Mouse (Mus musculus): ENCODE results near the gene Aldh3b2. TPM values are rescaled to one million over a fixed set of nuclear protein-coding genes. Genes with fewer than 3 reads are reported as not detected.
A peak's percentile ranks its signal among the peaks of the same experiment; 100 is the strongest.

Gene Aldh3b2
- polyA plus RNA-seq, 1 experiment from 2014 or later = 2.6 TPM

DNA sequence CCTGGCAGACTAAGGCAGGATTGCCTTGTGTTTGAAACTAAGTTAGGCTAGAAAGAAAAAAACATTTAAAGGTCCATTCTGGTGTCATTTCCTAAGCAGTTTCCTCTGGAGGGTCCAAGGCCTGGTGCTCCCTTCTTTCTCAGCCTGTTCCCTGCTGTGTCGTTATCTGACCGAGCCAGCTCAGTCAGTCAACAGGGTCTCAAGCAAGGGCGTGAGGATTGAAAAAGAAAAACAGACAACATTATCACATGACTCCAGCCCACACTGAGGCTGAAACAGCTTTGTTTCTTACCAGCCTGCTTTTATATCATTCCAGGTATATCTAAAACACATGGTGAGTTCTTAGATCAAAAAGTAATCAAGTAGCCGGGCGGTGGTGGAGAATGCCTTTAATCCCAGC is 43.5 kb downstream of the Aldh3b2 start:
- Histone ChIP-seq H3K4me3 (ENCODE audit: low read depth, low read length) (no peak overlapping the region), H3K9ac (ENCODE audit: low read length) (no peak overlapping the region; the same call in 1 of the 2 replicates), H3K4me1 (ENCODE audit: control insufficient read depth, insufficient read depth, low read length) (0 out of 2 replicates have a peak, but pooled peaks cover 3% of the 10 kb centered on the region), H3K27me3 (ENCODE audit: control insufficient read depth, insufficient read depth, low read length) (no peaks in the 10 kb centered on the region), H3K36me3 (ENCODE audit: control insufficient read depth, insufficient read depth, low read length) (no peaks in the 10 kb centered on the region), H3K27ac (replicated peaks; ENCODE audit: low read depth, low read length) (no peak overlapping the region), H3K9me3 (ENCODE audit: control insufficient read depth, low read length) (no peaks in the 10 kb centered on the region), H3K4me2 (ENCODE audit: low read depth, severe bottlenecking) (no peak overlapping the region)
- DNase-seq (ENCODE audit: low spot score) (no peak), ATAC-seq (ENCODE audit: insufficient number of reproducible peaks, low FRiP score, low TSS enrichment, low read depth) (no peak)
- 59% methylated on average over 5 of the region's 5 CpGs for WGBS

DNA sequence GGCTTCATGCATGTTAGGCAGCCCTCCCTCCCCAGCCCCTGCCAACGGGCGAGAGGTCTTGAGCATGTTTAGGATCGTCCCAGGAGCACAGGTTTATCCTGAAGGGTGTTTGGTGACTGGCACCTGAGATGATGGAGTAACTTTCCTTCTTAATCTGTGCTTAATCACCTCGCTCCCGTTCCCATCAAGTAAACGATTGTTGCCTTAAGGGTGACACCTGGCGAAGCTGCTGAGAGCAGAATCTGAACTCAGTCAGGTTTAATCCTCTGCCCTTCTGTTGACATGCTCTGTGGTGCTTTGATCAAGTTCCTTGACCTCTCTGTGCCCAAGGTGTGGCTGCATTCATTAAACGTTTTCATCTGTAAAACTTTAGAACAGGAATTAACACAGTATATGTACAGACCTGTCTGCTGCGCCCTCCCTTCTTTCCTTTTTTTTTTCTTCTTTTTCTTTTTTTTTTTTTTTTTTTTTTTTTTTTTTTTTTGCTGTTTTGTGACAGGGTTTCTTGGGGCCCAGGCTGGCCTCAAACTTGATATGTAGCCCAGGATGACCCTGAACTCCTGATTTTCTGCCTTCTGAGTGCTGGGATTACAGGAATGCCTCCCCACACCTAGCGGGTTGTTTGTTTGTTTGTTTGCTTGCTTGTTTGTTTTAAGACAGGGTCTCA is 45.9 kb downstream of the Aldh3b2 start:
- Histone ChIP-seq H3K4me1 (ENCODE audit: control insufficient read depth, insufficient read depth, low read length) (no peaks in the 10 kb centered on the region), H3K27ac (replicated peaks; ENCODE audit: low read depth, low read length) (no peak overlapping the region), H3K9me3 (ENCODE audit: control insufficient read depth, low read length) (no peaks in the 10 kb centered on the region), H3K4me2 (ENCODE audit: low read depth, severe bottlenecking) (no peak overlapping the region), H3K4me3 (ENCODE audit: low read depth, low read length) (no peak overlapping the region), H3K36me3 (ENCODE audit: control insufficient read depth, insufficient read depth, low read length) (no peaks in the 10 kb centered on the region), H3K27me3 (ENCODE audit: control insufficient read depth, insufficient read depth, low read length) (no peaks in the 10 kb centered on the region), H3K9ac (ENCODE audit: low read length) (no peak overlapping the region)
- DNase-seq (ENCODE audit: low spot score) (no peak), ATAC-seq (ENCODE audit: insufficient number of reproducible peaks, low FRiP score, low TSS enrichment, low read depth) (no peak)
- 56% methylated on average over 10 of the region's 10 CpGs for WGBS

DNA sequence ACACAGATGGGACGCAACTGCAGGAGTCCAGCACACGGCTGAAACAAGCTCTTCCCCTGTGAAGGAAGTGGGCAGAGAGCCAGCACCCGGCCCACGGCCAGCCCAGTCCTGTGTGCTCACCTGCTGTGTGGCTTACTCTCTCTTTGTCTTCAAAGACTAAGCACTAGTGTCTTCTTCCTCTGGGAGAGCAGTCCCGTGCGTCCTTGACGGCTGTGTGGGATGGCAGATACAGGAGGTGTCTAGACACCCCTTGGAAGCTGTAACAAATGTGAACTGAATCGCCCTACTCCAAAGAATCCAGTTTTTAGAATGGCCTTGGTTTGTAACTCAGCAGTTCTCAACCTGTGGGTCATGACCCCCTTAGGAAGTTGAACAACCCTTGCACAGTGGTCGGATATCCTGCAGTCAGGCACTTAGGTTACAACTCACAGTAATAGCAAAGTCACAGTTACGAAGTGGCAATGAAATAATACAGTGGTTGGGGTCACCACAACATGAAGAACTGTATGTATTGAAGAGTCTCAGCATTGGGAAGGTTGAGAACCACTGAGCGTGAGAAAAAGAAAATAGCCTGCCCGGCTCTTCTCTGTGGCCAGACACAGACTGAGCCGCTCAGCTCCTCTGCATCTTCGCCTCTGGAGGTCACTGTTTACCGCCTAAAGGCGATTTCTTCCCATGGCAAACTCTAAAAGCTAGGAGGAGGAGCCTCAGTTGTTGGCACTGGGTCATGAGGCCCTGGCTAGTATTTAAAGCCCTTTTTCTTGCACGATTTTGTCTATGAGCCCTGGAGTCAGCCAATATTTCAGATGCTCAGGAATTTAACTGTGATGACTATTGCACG is 46.8 kb downstream of the Aldh3b2 start:
- no peaks in the 10 kb centered on the region for H3K4me1 ChIP-seq (ENCODE audit: control insufficient read depth, insufficient read depth, low read length)
- H3K9me3 ChIP-seq (ENCODE audit: control insufficient read depth, low read length) = no peaks in the 10 kb centered on the region
- no peaks in the 10 kb centered on the region for H3K27me3 ChIP-seq (ENCODE audit: control insufficient read depth, insufficient read depth, low read length)
- no peak overlapping the region for H3K27ac ChIP-seq (replicated peaks; ENCODE audit: low read depth, low read length)
- WGBS = 41% methylated on average over 18 of the region's 18 CpGs
- peak; percentile 75 for DNase-seq (ENCODE audit: low spot score)
- no peak overlapping the region for H3K4me3 ChIP-seq (ENCODE audit: low read depth, low read length)
- no peaks in the 10 kb centered on the region for H3K36me3 ChIP-seq (ENCODE audit: control insufficient read depth, insufficient read depth, low read length)
- ATAC-seq (ENCODE audit: insufficient number of reproducible peaks, low FRiP score, low TSS enrichment, low read depth) = 0 out of 2 replicates have a peak, but pooled peaks have one; percentile 17
- no peak overlapping the region for H3K4me2 ChIP-seq (ENCODE audit: low read depth, severe bottlenecking)
- H3K9ac ChIP-seq (ENCODE audit: low read length) = no peak overlapping the region

DNA sequence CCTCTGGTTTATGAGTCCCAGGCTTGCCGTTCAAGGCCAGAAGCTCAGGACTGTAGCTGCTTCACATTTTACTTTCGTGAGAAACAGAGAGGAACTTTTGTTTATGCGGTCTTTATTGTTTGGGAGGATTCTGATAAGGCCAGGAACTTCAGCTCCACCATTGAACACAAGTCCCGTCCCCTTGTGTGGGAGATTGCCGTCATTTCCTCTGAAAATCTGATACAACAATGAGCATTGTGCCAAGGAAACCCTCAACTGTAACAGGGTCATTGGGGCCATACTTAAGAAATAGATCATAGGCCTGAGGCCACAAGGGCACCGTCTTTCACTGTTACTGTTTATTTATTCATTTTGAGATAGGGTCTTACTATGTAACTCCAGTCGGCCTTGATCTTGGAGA is 51.1 kb downstream of the Aldh3b2 start:
- 78% methylated on average over 7 of the region's 7 CpGs for WGBS
- Histone ChIP-seq H3K27me3 (ENCODE audit: control insufficient read depth, insufficient read depth, low read length) (no peaks in the 10 kb centered on the region), H3K36me3 (ENCODE audit: control insufficient read depth, insufficient read depth, low read length) (no peaks in the 10 kb centered on the region), H3K9me3 (ENCODE audit: control insufficient read depth, low read length) (peaks cover 3% of the 10 kb centered on the region; the same call in 1 of the 2 replicates), H3K4me2 (ENCODE audit: low read depth, severe bottlenecking) (no peak overlapping the region), H3K4me3 (ENCODE audit: low read depth, low read length) (no peak overlapping the region), H3K27ac (replicated peaks; ENCODE audit: low read depth, low read length) (no peak overlapping the region), H3K4me1 (ENCODE audit: control insufficient read depth, insufficient read depth, low read length) (no peaks in the 10 kb centered on the region), H3K9ac (ENCODE audit: low read length) (no peak overlapping the region)
- DNase-seq (ENCODE audit: low spot score) (no peak), ATAC-seq (ENCODE audit: insufficient number of reproducible peaks, low FRiP score, low TSS enrichment, low read depth) (no peak)

DNA sequence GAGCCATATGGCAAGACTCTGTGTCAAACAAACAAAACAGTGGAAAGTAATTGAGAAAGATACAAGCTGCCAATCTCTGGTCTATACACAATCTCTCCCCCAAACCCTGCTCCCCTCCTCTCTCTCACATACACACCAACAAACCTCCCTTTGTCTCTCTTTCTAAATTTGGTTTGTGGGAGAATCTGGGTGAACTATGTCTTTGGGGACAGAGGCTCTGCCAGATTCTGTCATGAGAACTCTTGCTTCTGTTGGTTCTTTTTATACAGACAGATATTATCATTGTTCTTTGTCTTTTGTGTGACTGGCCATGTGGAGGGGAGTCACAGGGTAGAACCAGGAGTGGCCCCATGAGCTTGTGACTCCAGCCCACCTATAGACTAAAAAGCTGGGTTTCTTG is 55.4 kb downstream of the Aldh3b2 start:
- Histone ChIP-seq H3K9me3 (ENCODE audit: control insufficient read depth, low read length) (peaks cover 3% of the 10 kb centered on the region; the same call in 1 of the 2 replicates), H3K4me1 (ENCODE audit: control insufficient read depth, insufficient read depth, low read length) (no peaks in the 10 kb centered on the region), H3K4me3 (ENCODE audit: low read depth, low read length) (no peak overlapping the region), H3K4me2 (ENCODE audit: low read depth, severe bottlenecking) (no peak overlapping the region), H3K9ac (ENCODE audit: low read length) (no peak overlapping the region), H3K27me3 (ENCODE audit: control insufficient read depth, insufficient read depth, low read length) (no peaks in the 10 kb centered on the region), H3K27ac (replicated peaks; ENCODE audit: low read depth, low read length) (no peak overlapping the region), H3K36me3 (ENCODE audit: control insufficient read depth, insufficient read depth, low read length) (no peaks in the 10 kb centered on the region)
- ATAC-seq (ENCODE audit: insufficient number of reproducible peaks, low FRiP score, low TSS enrichment, low read depth) (no peak), DNase-seq (ENCODE audit: low spot score) (no peak)

Other genes with a start within 250 kb of the Aldh3b2 start
- 25.3 and 30.6 TPM in 2 replicates for gene Kmt5b, start 204.9 kb upstream of the Aldh3b2 start, polyA plus RNA-seq (2014; fragmentation: Nextera tagmentation; extraction: Ambion mirVana)
- gene Chka, start 120.6 kb upstream of the Aldh3b2 start, polyA plus RNA-seq (2014; fragmentation: Nextera tagmentation; extraction: Ambion mirVana) = 47.3 and 47.7 TPM in 2 replicates
- 27.3 and 28.8 TPM in 2 replicates for gene Tcirg1, start 65.2 kb upstream of the Aldh3b2 start, polyA plus RNA-seq (2014; fragmentation: Nextera tagmentation; extraction: Ambion mirVana)
- 259 and 263 TPM in 2 replicates for gene Ndufs8, start 59.6 kb upstream of the Aldh3b2 start, polyA plus RNA-seq (2014; fragmentation: Nextera tagmentation; extraction: Ambion mirVana)
- 0.47 and 0.67 TPM in 2 replicates for gene Aldh3b1, start 42.5 kb upstream of the Aldh3b2 start, polyA plus RNA-seq (2014; fragmentation: Nextera tagmentation; extraction: Ambion mirVana)
- 6.0 and 7.1 TPM in 2 replicates for gene Unc93b1, start 37.1 kb upstream of the Aldh3b2 start, polyA plus RNA-seq (2014; fragmentation: Nextera tagmentation; extraction: Ambion mirVana)
- gene Aldh3b3, start 13.7 kb upstream of the Aldh3b2 start, polyA plus RNA-seq (2014; fragmentation: Nextera tagmentation; extraction: Ambion mirVana) = not detected in 2 replicates
- 3.3 and 4.3 TPM in 2 replicates for gene Acy3, start 14.2 kb downstream of the Aldh3b2 start, polyA plus RNA-seq (2014; fragmentation: Nextera tagmentation; extraction: Ambion mirVana)
- gene Tbx10, start 20.4 kb downstream of the Aldh3b2 start, polyA plus RNA-seq (2014; fragmentation: Nextera tagmentation; extraction: Ambion mirVana) = 0.08 TPM in 1 of 2 replicates, not detected in the other
- 29.7 and 32.6 TPM in 2 replicates for gene Nudt8, start 28.3 kb downstream of the Aldh3b2 start, polyA plus RNA-seq (2014; fragmentation: Nextera tagmentation; extraction: Ambion mirVana)
- gene Gm49405, start 28.3 kb downstream of the Aldh3b2 start, polyA plus RNA-seq (2014; fragmentation: Nextera tagmentation; extraction: Ambion mirVana) = 2.5 TPM in 2 replicates
- gene Doc2g, start 31.0 kb downstream of the Aldh3b2 start, polyA plus RNA-seq (2014; fragmentation: Nextera tagmentation; extraction: Ambion mirVana) = 4.1 TPM in 2 replicates
- 198 and 208 TPM in 2 replicates for gene Ndufv1, start 40.5 kb downstream of the Aldh3b2 start, polyA plus RNA-seq (2014; fragmentation: Nextera tagmentation; extraction: Ambion mirVana)
- 437 and 462 TPM in 2 replicates for gene Gstp1, start 65.7 kb downstream of the Aldh3b2 start, polyA plus RNA-seq (2014; fragmentation: Nextera tagmentation; extraction: Ambion mirVana)
- 1.1 TPM in 2 replicates for gene Gstp2, start 73.7 kb downstream of the Aldh3b2 start, polyA plus RNA-seq (2014; fragmentation: Nextera tagmentation; extraction: Ambion mirVana)
- 0.23 TPM in 1 of 2 replicates, not detected in the other for gene Gstp3, start 87.2 kb downstream of the Aldh3b2 start, polyA plus RNA-seq (2014; fragmentation: Nextera tagmentation; extraction: Ambion mirVana)
- not detected in 2 replicates for gene Cabp2, start 109.2 kb downstream of the Aldh3b2 start, polyA plus RNA-seq (2014; fragmentation: Nextera tagmentation; extraction: Ambion mirVana)
- gene Cdk2ap2, start 124.9 kb downstream of the Aldh3b2 start, polyA plus RNA-seq (2014; fragmentation: Nextera tagmentation; extraction: Ambion mirVana) = 77.5 and 81.6 TPM in 2 replicates
- gene Pitpnm1, start 127.7 kb downstream of the Aldh3b2 start, polyA plus RNA-seq (2014; fragmentation: Nextera tagmentation; extraction: Ambion mirVana) = 4.8 and 5.8 TPM in 2 replicates
- gene Aip, start 153.5 kb downstream of the Aldh3b2 start, polyA plus RNA-seq (2014; fragmentation: Nextera tagmentation; extraction: Ambion mirVana) = 91.2 and 93.7 TPM in 2 replicates
- not detected in 2 replicates for gene Gpr152, start 167.5 kb downstream of the Aldh3b2 start, polyA plus RNA-seq (2014; fragmentation: Nextera tagmentation; extraction: Ambion mirVana)
- gene Cabp4, start 171.7 kb downstream of the Aldh3b2 start, polyA plus RNA-seq (2014; fragmentation: Nextera tagmentation; extraction: Ambion mirVana) = not detected in 2 replicates
- gene Coro1b, start 176.3 kb downstream of the Aldh3b2 start, polyA plus RNA-seq (2014; fragmentation: Nextera tagmentation; extraction: Ambion mirVana) = 116 and 124 TPM in 2 replicates
- gene Ptprcap, start 181.3 kb downstream of the Aldh3b2 start, polyA plus RNA-seq (2014; fragmentation: Nextera tagmentation; extraction: Ambion mirVana) = 1.1 and 1.5 TPM in 2 replicates
- 44.7 and 48.9 TPM in 2 replicates for gene Rps6kb2, start 191.0 kb downstream of the Aldh3b2 start, polyA plus RNA-seq (2014; fragmentation: Nextera tagmentation; extraction: Ambion mirVana)
- gene Carns1, start 203.2 kb downstream of the Aldh3b2 start, polyA plus RNA-seq (2014; fragmentation: Nextera tagmentation; extraction: Ambion mirVana) = 2.1 TPM in 2 replicates
- gene Tbc1d10c, start 219.0 kb downstream of the Aldh3b2 start, polyA plus RNA-seq (2014; fragmentation: Nextera tagmentation; extraction: Ambion mirVana) = 0.89 and 1.2 TPM in 2 replicates
- gene Ppp1ca, start 219.7 kb downstream of the Aldh3b2 start, polyA plus RNA-seq (2014; fragmentation: Nextera tagmentation; extraction: Ambion mirVana) = 952 and 995 TPM in 2 replicates
- gene Rad9a, start 229.3 kb downstream of the Aldh3b2 start, polyA plus RNA-seq (2014; fragmentation: Nextera tagmentation; extraction: Ambion mirVana) = 52.5 and 54.9 TPM in 2 replicates
- gene Clcf1, start 241.9 kb downstream of the Aldh3b2 start, polyA plus RNA-seq (2014; fragmentation: Nextera tagmentation; extraction: Ambion mirVana) = 5.0 and 7.4 TPM in 2 replicates
- gene AC109138.7, start 242.0 kb downstream of the Aldh3b2 start, polyA plus RNA-seq (2014; fragmentation: Nextera tagmentation; extraction: Ambion mirVana) = not detected in 2 replicates

Measured in limb, embryonic 11.5 days (tissue).